Mouse (Mus musculus) spleen, adult 2 months (tissue): ENCODE results near the gene Ncmap. TPM values are rescaled to one million over a fixed set of nuclear protein-coding genes. Genes with fewer than 3 reads are reported as not detected.
A peak's percentile ranks its signal among the peaks of the same experiment; 100 is the strongest.
"Not testable (repeated sequence)": the region's sequence is repeated elsewhere in the genome, so short reads cannot be mapped to it uniquely, and the experiment has no call there.

Experiments used
- DNase-seq, 2 experiments: peaks; one replicate each; pipeline versions ENCODE4 v3.0.0 to v3.0.0-alpha.2; 2012 to 2021; ENCODE audit warnings: low spot score in 2 of 2, low read depth in 1 of 2
- H3K27ac ChIP-seq: fragments of 200-500 bp; 2 replicates; pipeline ENCODE4 v1.5.1; 2012; ENCODE audit warnings: low read length, inconsistent platforms; ENCODE audit not compliant: insufficient read depth
- H3K27me3 ChIP-seq: fragments of 200-500 bp; 2 replicates; pipeline ENCODE4 v1.6.1; 2012; ENCODE audit warnings: mild to moderate bottlenecking, moderate library complexity, low read length, inconsistent platforms; ENCODE audit not compliant: control insufficient read depth, insufficient read depth
- H3K36me3 ChIP-seq: fragments of 200-500 bp; 2 replicates; pipeline ENCODE4 v1.6.1; 2012; ENCODE audit warnings: mild to moderate bottlenecking, low read length, inconsistent platforms; ENCODE audit not compliant: control insufficient read depth, insufficient read depth
- H3K4me1 ChIP-seq: fragments of 200-500 bp; 2 replicates; pipeline ENCODE4 v1.6.1; 2011; ENCODE audit warnings: inconsistent platforms; ENCODE audit not compliant: control insufficient read depth, insufficient read depth, insufficient read length
- H3K4me3 ChIP-seq: fragments of 200-500 bp; 2 replicates; pipeline ENCODE4 v1.5.1; 2011; ENCODE audit warnings: mild to moderate bottlenecking, inconsistent platforms; ENCODE audit not compliant: insufficient read depth, insufficient read length; ENCODE audit errors: extremely low read depth
- CTCF ChIP-seq: fragments of 200-500 bp; IDR thresholded peaks from 2 replicates; pipeline ENCODE4 v1.5.1; 2011; ENCODE audit warnings: mild to moderate bottlenecking, inconsistent platforms; ENCODE audit not compliant: insufficient read depth, insufficient read length, insufficient replicate concordance; ENCODE audit errors: extremely low read depth
- POLR2A ChIP-seq: fragments of 200-500 bp; IDR thresholded peaks from 2 replicates; pipeline ENCODE4 v1.6.1; 2011; ENCODE audit warnings: low read depth, low read length, inconsistent platforms
- WGBS: fragments of 180-500 bp; shearing (Covaris S2); methylation state at CpG from one replicate; pipeline ENCODE4 v1.1.7; 2018; 5-methylcytosine and 5-hydroxymethylcytosine counted together
- polyA plus RNA-seq: library from polyadenylated mRNA; depleted of rRNA; stranded (reverse); fragments of >200 nt; gene quantifications from 2 replicates; pipeline ENCODE4 v1.2.3, GENCODE M21; 2012

Ncmap gene
- polyA plus RNA-seq, 1 experiment = 1.2 TPM

- TF ChIP-seq CTCF (no peak), POLR2A (no peak)
- no peak overlapping the region for H3K27ac ChIP-seq
- no peaks in the 10 kb centered on the region for H3K36me3 ChIP-seq
- WGBS = 94% methylated on average over 11 of the region's 11 CpGs
- H3K4me3 ChIP-seq = no peak overlapping the region
- no peaks in the 10 kb centered on the region for H3K27me3 ChIP-seq
- no peak for DNase-seq
- H3K4me1 ChIP-seq = no peaks in the 10 kb centered on the region
Observed at GRCm38 (mm10) chr4:135370372-135370771, 27.7 kb downstream of the Ncmap start.

DNA sequence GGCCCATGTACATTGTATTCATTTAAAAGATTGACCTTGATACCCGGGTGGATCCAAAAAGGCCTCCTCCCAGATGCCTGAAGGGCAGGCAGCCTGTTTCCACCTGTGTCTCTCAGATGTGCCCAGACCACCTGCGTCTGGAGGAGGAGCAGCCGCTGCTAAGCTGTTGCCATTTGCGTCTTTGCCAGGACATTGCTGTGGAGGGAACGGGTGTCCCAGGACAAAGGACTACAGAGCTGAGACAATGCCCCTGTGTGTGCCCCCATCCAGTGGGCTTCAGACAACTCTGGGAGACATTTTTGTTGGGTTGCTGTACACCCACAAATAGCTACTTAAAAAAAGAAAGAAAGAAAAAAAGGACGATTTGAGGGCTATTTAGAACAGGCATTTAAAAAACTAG lies 35.2 kb downstream of the Ncmap start:
- no peak overlapping the region for H3K27ac ChIP-seq
- H3K36me3 ChIP-seq = no peaks in the 10 kb centered on the region
- WGBS = 75% methylated on average over 6 of the region's 6 CpGs
- no peak for DNase-seq
- H3K4me3 ChIP-seq = no peak overlapping the region
- no peak for TF ChIP-seq CTCF
- TF ChIP-seq POLR2A = no peak
- no peaks in the 10 kb centered on the region for H3K27me3 ChIP-seq
- H3K4me1 ChIP-seq = no peaks in the 10 kb centered on the region

GRCm38 (mm10) chr4:135361722-135362121 lies 36.3 kb downstream of the Ncmap start:
- Histone ChIP-seq H3K36me3 (no peaks in the 10 kb centered on the region), H3K27me3 (no peaks in the 10 kb centered on the region), H3K4me3 (no peak overlapping the region), H3K27ac (no peak overlapping the region), H3K4me1 (no peaks in the 10 kb centered on the region)
- 96% methylated on average over 12 of the region's 12 CpGs for WGBS
- TF ChIP-seq POLR2A (no peak), CTCF (no peak)
- DNase-seq = no peak

DNA sequence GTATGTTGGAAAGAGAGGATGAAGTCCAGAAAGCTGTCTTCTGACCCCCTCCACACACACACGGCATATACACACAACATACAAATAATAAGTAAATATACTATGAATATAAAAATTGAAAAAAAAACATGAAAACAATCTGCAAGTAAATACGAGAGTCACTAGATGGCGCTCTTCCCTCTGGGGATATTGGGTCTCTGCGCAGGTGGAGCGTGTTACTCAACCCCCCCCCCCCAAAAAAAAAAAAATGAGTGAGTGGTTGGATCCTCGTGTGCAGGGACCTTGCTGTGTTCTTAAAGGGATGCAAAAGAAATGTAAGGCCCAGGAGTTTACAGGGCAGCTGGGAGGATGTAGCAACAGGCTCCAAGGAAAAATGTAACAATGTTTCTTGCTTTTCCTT lies 39.3 kb downstream of the Ncmap start:
- DNase-seq = peak in 1 of 2 experiments; percentile 59
- no peak overlapping the region for H3K27ac ChIP-seq
- WGBS = 3% methylated on average over 6 of the region's 6 CpGs

DNA sequence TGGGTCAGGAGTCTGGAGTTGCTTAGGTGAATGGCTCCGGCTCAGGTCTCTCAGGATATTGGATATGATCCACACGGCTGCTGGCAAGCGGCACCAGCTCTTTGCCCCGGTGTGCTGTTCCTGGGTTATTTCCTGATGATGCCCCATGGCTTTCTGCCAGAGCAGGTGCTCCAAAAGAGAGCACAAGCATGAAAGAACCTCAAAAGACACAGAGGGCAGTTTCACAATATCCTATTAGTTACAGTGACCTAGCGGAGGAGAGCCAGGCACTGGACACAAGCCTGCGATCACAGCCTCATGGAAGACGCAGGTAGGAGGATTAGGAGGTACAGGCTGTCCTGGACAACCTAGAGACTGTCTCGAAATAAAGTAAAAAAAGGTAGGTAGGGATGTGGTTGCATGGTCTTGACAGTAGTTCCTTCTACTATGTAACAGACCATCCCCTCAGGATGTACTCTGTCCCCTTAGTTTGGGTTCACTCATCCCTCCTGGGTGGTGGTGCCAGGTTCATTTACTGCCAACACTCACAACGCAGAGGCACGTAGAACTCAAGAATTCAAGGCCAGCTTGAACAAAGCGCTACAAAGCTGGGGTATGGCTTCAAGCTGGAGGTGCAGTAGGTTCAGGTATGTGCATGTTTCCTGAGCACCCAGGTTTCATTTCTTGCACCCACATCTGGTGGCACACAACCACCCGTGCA lies 40.7 kb downstream of the Ncmap start:
- Histone ChIP-seq H3K4me3 (no peak overlapping the region), H3K27me3 (no peaks in the 10 kb centered on the region), H3K36me3 (no peaks in the 10 kb centered on the region), H3K4me1 (peaks cover 3% of the 10 kb centered on the region; the same call in 1 of the 2 replicates), H3K27ac (no peak overlapping the region)
- 85% methylated on average over 12 of the region's 12 CpGs for WGBS
- TF ChIP-seq CTCF (no peak), POLR2A (no peak)
- no peak for DNase-seq

More for the DNA sequence above, 39.3 kb downstream of the Ncmap start:
- Histone ChIP-seq H3K27me3 (no peaks in the 10 kb centered on the region), H3K36me3 (no peaks in the 10 kb centered on the region), H3K4me3 (no peak overlapping the region), H3K4me1 (peaks cover 3% of the 10 kb centered on the region; the same call in 1 of the 2 replicates)
- no peak for TF ChIP-seq CTCF
- TF ChIP-seq POLR2A = no peak

- no peaks in the 10 kb centered on the region for H3K27me3 ChIP-seq
- no peak overlapping the region for H3K27ac ChIP-seq
- no peak for TF ChIP-seq POLR2A
- no peak for TF ChIP-seq CTCF
- 86% methylated on average over 9 of the region's 9 CpGs for WGBS
- DNase-seq = no peak
- no peak overlapping the region for H3K4me3 ChIP-seq
- peaks cover 10% of the 10 kb centered on the region for H3K4me1 ChIP-seq
- H3K36me3 ChIP-seq = no peaks in the 10 kb centered on the region
Observed at GRCm38 (mm10) chr4:135355886-135356550, 42.0 kb downstream of the Ncmap start.

- not testable (repeated sequence) for H3K36me3 ChIP-seq, H3K4me3 ChIP-seq, H3K27me3 ChIP-seq, H3K27ac ChIP-seq, DNase-seq
- H3K4me1 ChIP-seq = peaks cover 10% of the 10 kb centered on the region
Observed at GRCm38 (mm10) chr4:135354751-135355150, 43.3 kb downstream of the Ncmap start.
